Mouse (Mus musculus) G1E (cell line): Measurements from ENCODE around the gene Syce3.

ENCODE experiments used
- CTCF ChIP-seq: IDR thresholded peaks from 2 replicates; pipeline ENCODE4 v1.5.1; 2012; ENCODE audit warnings: low read depth, low read length, inconsistent platforms, mixed read lengths
- GATA1 ChIP-seq: IDR thresholded peaks from 2 replicates; pipeline ENCODE4 v1.6.1; 2012; ENCODE audit warnings: borderline replicate concordance, low read length, inconsistent platforms, mixed read lengths
- POLR2AphosphoS5 ChIP-seq: IDR thresholded peaks from 2 replicates; pipeline ENCODE4 v1.6.1; 2012; ENCODE audit warnings: low read depth, low read length, inconsistent platforms; ENCODE audit not compliant: insufficient replicate concordance
- TAL1 ChIP-seq: conservative IDR thresholded peaks from 2 replicates; pipeline ENCODE4 v1.6.1; 2012; ENCODE audit warnings: low read depth, low read length, inconsistent platforms, mixed read lengths

- TF ChIP-seq CTCF = no peak
- TF ChIP-seq GATA1 = no peak
- TF ChIP-seq TAL1 = no peak
- TF ChIP-seq POLR2AphosphoS5 = no peak
Observed at GRCm38 (mm10) chr15:89415282-89415681, 5.0 kb upstream of the Syce3 start.
